Mouse (Mus musculus) megakaryocyte, embryonic 14.5 days (primary cell): ENCODE data around the gene Hoxa11.

ENCODE experiments used
- FLI1 ChIP-seq: IDR thresholded peaks from 2 replicates; pipeline ENCODE4 v1.6.1; 2012; ENCODE audit warnings: low read length, inconsistent platforms, mixed read lengths
- GATA1 ChIP-seq: IDR thresholded peaks from 3 replicates; pipeline ENCODE4 v1.6.1; 2012; ENCODE audit warnings: mixed read lengths, low read length, inconsistent platforms, borderline replicate concordance

- no peak for TF ChIP-seq GATA1
- no peak for TF ChIP-seq FLI1
These were observed 11.8 kb downstream of the Hoxa11 start for GRCm38 (mm10) chr6:52233546-52234427.
